In genomic region chr11:3329891-3330451, GRCm38 (mm10) we compare ENCODE assay signal across 8 mouse cellular contexts. TPM values are rescaled to one million over a fixed set of nuclear protein-coding genes. Genes with fewer than 3 reads are reported as not detected.
DNase-seq lines count a peak whose midpoint lies in the region; ATAC-seq and TF ChIP-seq lines count a peak whose summit lies in the region.

TSS of gene Pik3ip1 (plus strand) at chr11:3330401.

- H3K9me3 ChIP-seq in kidney, embryonic 14.5 days (ENCODE audit: control insufficient read depth, low read length), result no peaks in the 10 kb centered on the region
- no peaks in the 10 kb centered on the region for H3K9me3 ChIP-seq in ES-E14 (ENCODE audit: control insufficient read depth, insufficient read depth, low read depth, low read length)
- H3K9me3 ChIP-seq in forebrain, embryonic 16.5 days (ENCODE audit: control insufficient read depth, low read length), result no peaks in the 10 kb centered on the region
- no peaks in the 10 kb centered on the region for H3K9me3 ChIP-seq in hindbrain, embryonic 11.5 days (ENCODE audit: control insufficient read depth, low read length)
- H3K9me3 ChIP-seq in liver, embryonic 14.5 days (ENCODE audit: control insufficient read depth, low read length), result no peaks in the 10 kb centered on the region

- DNase-seq in kidney, postnatal 4 days, result no peak
- DNase-seq in ES-E14 (ENCODE audit: low read depth, low spot score), result no peak
- DNase-seq in hindbrain, embryonic 11.5 days (ENCODE audit: low spot score), result no peak
- no peak for DNase-seq in liver, embryonic 14.5 days (ENCODE audit: low read depth in 3 of 3, low spot score in 3 of 3)
- DNase-seq in embryo, embryonic 10 days (ENCODE audit: low spot score), result no peak
- DNase-seq in spleen, postnatal 36 days (ENCODE audit: low spot score in 2 of 2), result no peak

- no peak for TF ChIP-seq CTCF in liver, embryonic 14.5 days (IDR thresholded peaks at IDR 0.05; ENCODE audit: low read depth)

- ATAC-seq in kidney, embryonic 14.5 days (ENCODE audit: low FRiP score, low TSS enrichment), result no peak
- no peak for ATAC-seq in forebrain, embryonic 16.5 days
- no peak for ATAC-seq in hindbrain, embryonic 11.5 days (ENCODE audit: low FRiP score)
- no peak for ATAC-seq in liver, embryonic 14.5 days (ENCODE audit: insufficient read depth)

- H3K4me2 ChIP-seq in kidney, embryonic 14.5 days (replicated peaks; ENCODE audit: low read depth, low read length), result peak within 1 kb of the TSS; percentile 99
- H3K4me2 ChIP-seq in forebrain, embryonic 16.5 days (ENCODE audit: low read length), result peak within 1 kb of the TSS; percentile 99
- peak within 1 kb of the TSS; percentile 88 for H3K4me2 ChIP-seq in hindbrain, embryonic 11.5 days (replicated peaks; ENCODE audit: low read depth, low read length)
- H3K4me2 ChIP-seq in liver, embryonic 14.5 days (ENCODE audit: low read depth), result peak within 1 kb of the TSS; percentile 69

- H3K4me1 ChIP-seq in kidney, embryonic 14.5 days (ENCODE audit: control insufficient read depth, insufficient read depth, low read length), result peaks cover 12% of the 10 kb centered on the region
- peaks cover 18 to 26% of the 10 kb centered on the region in 2 experiments; a peak in 3 of 4 replicates for H3K4me1 ChIP-seq in ES-E14 (ENCODE audit: control insufficient read depth in 2 of 2, insufficient read depth in 2 of 2, low read length in 2 of 2, poor library complexity in 1 of 2)
- H3K4me1 ChIP-seq in forebrain, embryonic 16.5 days (replicated peaks; ENCODE audit: control insufficient read depth, insufficient read depth, low read length), result peaks cover 15% of the 10 kb centered on the region
- H3K4me1 ChIP-seq in hindbrain, embryonic 11.5 days (replicated peaks; ENCODE audit: control insufficient read depth, insufficient read depth, low read length), result peaks cover 2% of the 10 kb centered on the region; the same call in 1 of the 2 replicates
- peaks cover 7 to 14% of the 10 kb centered on the region in 2 experiments; a peak in 3 of 4 replicates for H3K4me1 ChIP-seq in liver, embryonic 14.5 days (replicated peaks; ENCODE audit: control insufficient read depth in 2 of 2, insufficient read depth in 2 of 2, low read length in 1 of 2)

- peak within 1 kb of the TSS; percentile 52 for H3K4me3 ChIP-seq in kidney, embryonic 14.5 days (ENCODE audit: low read length)
- H3K4me3 ChIP-seq in ES-E14 (ENCODE audit: insufficient read depth in 1 of 2, low read depth in 1 of 2, low read length in 2 of 2, poor library complexity in 1 of 2, severe bottlenecking in 1 of 2), result peak within 1 kb of the TSS; percentile 77 to 88
- H3K4me3 ChIP-seq in forebrain, embryonic 16.5 days (replicated peaks; ENCODE audit: low read length), result peak within 1 kb of the TSS; percentile 59
- peak within 1 kb of the TSS; percentile 40 for H3K4me3 ChIP-seq in hindbrain, embryonic 11.5 days (ENCODE audit: low read depth, low read length)
- peak within 1 kb of the TSS; percentile 17 to 23 for H3K4me3 ChIP-seq in liver, embryonic 14.5 days (ENCODE audit: insufficient read depth in 1 of 2, low read depth in 2 of 2, low read length in 2 of 2)

- H3K9ac ChIP-seq in kidney, embryonic 14.5 days (ENCODE audit: low read depth, low read length), result peak within 1 kb of the TSS; percentile 64
- H3K9ac ChIP-seq in ES-E14 (ENCODE audit: insufficient read depth, low read depth, low read length, poor library complexity, severe bottlenecking), result peak within 1 kb of the TSS; percentile 60; the same call in 1 of the 2 replicates
- H3K9ac ChIP-seq in forebrain, embryonic 16.5 days (replicated peaks; ENCODE audit: low read depth, low read length), result peak within 1 kb of the TSS; percentile 70
- H3K9ac ChIP-seq in hindbrain, embryonic 11.5 days (ENCODE audit: low read depth, low read length), result peak within 1 kb of the TSS; percentile 61
- no peak within 1 kb of the TSS for H3K9ac ChIP-seq in liver, embryonic 14.5 days (replicated peaks)

- TF ChIP-seq EP300 in liver, embryonic 14.5 days (IDR thresholded peaks at IDR 0.05; ENCODE audit: low read depth), result no peak

- H3K36me3 ChIP-seq in kidney, embryonic 14.5 days (ENCODE audit: control insufficient read depth, insufficient read depth, low read length), result no peaks in the 10 kb centered on the region
- no peaks in the 10 kb centered on the region; the same call in 1 of the 2 replicates for H3K36me3 ChIP-seq in ES-E14 (ENCODE audit: control insufficient read depth, insufficient read depth, low read length, poor library complexity, severe bottlenecking)
- H3K36me3 ChIP-seq in forebrain, embryonic 16.5 days (ENCODE audit: control insufficient read depth, insufficient read depth), result peaks cover 7% of the 10 kb centered on the region; the same call in 1 of the 2 replicates
- no peaks in the 10 kb centered on the region for H3K36me3 ChIP-seq in hindbrain, embryonic 11.5 days (ENCODE audit: control insufficient read depth, insufficient read depth, low read length)
- H3K36me3 ChIP-seq in liver, embryonic 14.5 days (replicated peaks; ENCODE audit: control insufficient read depth, insufficient read depth, low read depth), result no peaks in the 10 kb centered on the region

- no peaks in the 10 kb centered on the region for H3K27me3 ChIP-seq in kidney, embryonic 14.5 days (ENCODE audit: control insufficient read depth, insufficient read depth, low read length)
- no peaks in the 10 kb centered on the region for H3K27me3 ChIP-seq in forebrain, embryonic 16.5 days (replicated peaks; ENCODE audit: control insufficient read depth, insufficient read depth, low read length)
- H3K27me3 ChIP-seq in hindbrain, embryonic 11.5 days (ENCODE audit: control insufficient read depth, insufficient read depth, low read length), result no peaks in the 10 kb centered on the region
- H3K27me3 ChIP-seq in liver, embryonic 14.5 days (ENCODE audit: control insufficient read depth, insufficient read depth, low read length), result peaks cover 10% of the 10 kb centered on the region

- H3K27ac ChIP-seq in kidney, embryonic 14.5 days (ENCODE audit: low read depth, low read length), result no peak within 1 kb of the TSS
- no peak within 1 kb of the TSS; the same call in 1 of the 2 replicates for H3K27ac ChIP-seq in ES-E14 (ENCODE audit: insufficient read depth, low read depth, low read length, poor library complexity, severe bottlenecking)
- peak within 1 kb of the TSS; percentile 84 for H3K27ac ChIP-seq in forebrain, embryonic 16.5 days (ENCODE audit: low read length)
- H3K27ac ChIP-seq in hindbrain, embryonic 11.5 days (ENCODE audit: low read depth, low read length), result peak within 1 kb of the TSS; percentile 30
- H3K27ac ChIP-seq in liver, embryonic 14.5 days, result no peak within 1 kb of the TSS

- in situ Hi-C loops in ES-E14 (cut with MboI; ENCODE audit: low sequenced_read_pairs in 2 of 2, unreplicated experiment in 2 of 2), result no loop called here

TF ChIP-seq in ES-E14, 5 proteins besides CTCF, POLR2A, EP300 and RAD21:
- TF ChIP-seq MAFK (IDR thresholded peaks at IDR 0.05; ENCODE audit: insufficient read depth, low read depth, low read length) (no peak), ZC3H11A (IDR thresholded peaks at IDR 0.05; ENCODE audit: borderline replicate concordance, low read depth, low read length) (no peak), HCFC1 (IDR thresholded peaks at IDR 0.05; ENCODE audit: borderline replicate concordance, insufficient read depth, low read length) (no peak), ZNF384 (IDR thresholded peaks at IDR 0.05; ENCODE audit: low read depth, low read length) (no peak), CHD2 (IDR thresholded peaks at IDR 0.05; ENCODE audit: low read depth, low read length) (no peak)

RNA-seq across cellular contexts. Expression of gene Pik3ip1, which starts in this region (rescaled TPM):
- polyA plus RNA-seq in kidney, embryonic 14.5 days (2014; fragmentation: Nextera tagmentation; extraction: Ambion mirVana), result 7.0 and 7.8 TPM in 2 replicates
- 8.5 and 16.1 TPM in 2 replicates for total RNA-seq in ES-E14 (2012; rRNA removed)
- 36.1 and 41.8 TPM in 2 replicates for polyA plus RNA-seq in forebrain, embryonic 16.5 days (2015; fragmentation: Nextera tagmentation; extraction: Ambion mirVana)
- 11.5 and 12.0 TPM in 2 replicates for polyA plus RNA-seq in hindbrain, embryonic 11.5 days (2014; fragmentation: Nextera tagmentation; extraction: Ambion mirVana)
- polyA plus RNA-seq in liver, embryonic 14.5 days (2012; rRNA removed), result 0.79 and 0.96 TPM in 2 replicates
- 0.42 and 0.94 TPM in 2 replicates for polyA plus RNA-seq in liver, embryonic 14.5 days (2014; fragmentation: Nextera tagmentation; extraction: Ambion mirVana)

Comparison
In these comparisons a context has a peak if more than half of its experiments do, and no peak if none do; other contexts are left out.
1. H3K27ac ChIP-seq: peak in forebrain, embryonic 16.5 days (single experiment) and hindbrain, embryonic 11.5 days (single experiment); none in kidney, embryonic 14.5 days (single experiment), ES-E14 (single experiment) and liver, embryonic 14.5 days (single experiment).
2. H3K4me3 ChIP-seq: peak in every context shown above with its lines; median percentile 82 in ES-E14; 59 in forebrain, embryonic 16.5 days; 52 in kidney, embryonic 14.5 days; 40 in hindbrain, embryonic 11.5 days; 20 in liver, embryonic 14.5 days.
3. Peak in every context shown above with its lines, with median percentiles within 50 percentile points of each other: H3K4me2 ChIP-seq.